7 mouse cellular contexts compared by ENCODE assay signal in genomic region chr2:156257051-156257450, GRCm38 (mm10). TPM values are rescaled to one million over a fixed set of nuclear protein-coding genes. Genes with fewer than 3 reads are reported as not detected.
DNase-seq lines count a peak whose midpoint lies in the region; ATAC-seq and TF ChIP-seq lines count a peak whose summit lies in the region.

No protein-coding gene starts in this region.

- no peaks in the 10 kb centered on the region for H3K9me3 ChIP-seq in embryonic facial prominence, embryonic 13.5 days
- no peaks in the 10 kb centered on the region for H3K9me3 ChIP-seq in hindbrain, embryonic 15.5 days

- H3K9ac ChIP-seq in embryonic facial prominence, embryonic 13.5 days: no peak overlapping the region
- no peak overlapping the region for H3K9ac ChIP-seq in hindbrain, embryonic 15.5 days

- intact Hi-C loops in left cerebral cortex, postnatal 4 days (cut with DNase I): no loop called here

- DNase-seq in testis, postnatal 14 days (ENCODE audit: low spot score): no peak
- DNase-seq in left cerebral cortex, postnatal 4 days: peak; percentile 35
- peak; percentile 56 for DNase-seq in naive thymus-derived CD4-positive, alpha-beta T cell, adult 2 months (ENCODE audit: low read depth)
- no peak for DNase-seq in B cell, adult 2 months

- 38% methylated on average over 2 of the region's 2 CpGs for WGBS in embryonic facial prominence, embryonic 13.5 days
- 40% methylated on average over 2 of the region's 2 CpGs for WGBS in hindbrain, embryonic 15.5 days

- H3K4me2 ChIP-seq in embryonic facial prominence, embryonic 13.5 days: no peak overlapping the region
- H3K4me2 ChIP-seq in hindbrain, embryonic 15.5 days: no peak overlapping the region

- peaks cover 4% of the 10 kb centered on the region; the same call in 1 of the 2 replicates for H3K4me1 ChIP-seq in testis, adult 2 months (ENCODE audit: control insufficient read depth, insufficient read depth, low read length)
- H3K4me1 ChIP-seq in embryonic facial prominence, embryonic 13.5 days: peaks cover 13% of the 10 kb centered on the region
- H3K4me1 ChIP-seq in hindbrain, embryonic 15.5 days (replicated peaks): peaks cover 9% of the 10 kb centered on the region

- no peaks in the 10 kb centered on the region for H3K27me3 ChIP-seq in testis, adult 2 months (ENCODE audit: control insufficient read depth, insufficient read depth, low read length)
- no peaks in the 10 kb centered on the region for H3K27me3 ChIP-seq in embryonic facial prominence, embryonic 13.5 days
- H3K27me3 ChIP-seq in hindbrain, embryonic 15.5 days: no peaks in the 10 kb centered on the region

- peaks cover 2% of the 10 kb centered on the region for H3K36me3 ChIP-seq in testis, adult 2 months (ENCODE audit: control insufficient read depth, insufficient read depth, low read length)
- peaks cover 85% of the 10 kb centered on the region for H3K36me3 ChIP-seq in embryonic facial prominence, embryonic 13.5 days
- peaks cover 33% of the 10 kb centered on the region for H3K36me3 ChIP-seq in hindbrain, embryonic 15.5 days

- no peak for TF ChIP-seq POLR2A in testis, adult 2 months (IDR thresholded peaks at IDR 0.05; ENCODE audit: control insufficient read depth, low read depth, low read length)

- peak overlapping the region; percentile 40 for H3K27ac ChIP-seq in testis, adult 2 months (ENCODE audit: control insufficient read depth, insufficient read depth, low read depth, low read length)
- H3K27ac ChIP-seq in embryonic facial prominence, embryonic 13.5 days: 0 out of 2 replicates have a peak overlapping the region, but pooled peaks have one; percentile 28
- H3K27ac ChIP-seq in hindbrain, embryonic 15.5 days (replicated peaks): peak overlapping the region; percentile 62

- TF ChIP-seq CTCF in testis, adult 2 months (IDR thresholded peaks at IDR 0.05; ENCODE audit: control insufficient read depth, insufficient read depth, insufficient replicate concordance, low read depth, low read length): no peak

- no peak overlapping the region for H3K4me3 ChIP-seq in testis, adult 2 months (ENCODE audit: control insufficient read depth, low read depth, low read length)
- H3K4me3 ChIP-seq in embryonic facial prominence, embryonic 13.5 days: no peak overlapping the region
- no peak overlapping the region for H3K4me3 ChIP-seq in hindbrain, embryonic 15.5 days

- no peak for ATAC-seq in embryonic facial prominence, embryonic 13.5 days (ENCODE audit: insufficient number of reproducible peaks, insufficient read depth, low FRiP score, low TSS enrichment, low read depth)
- peak; percentile 30; the same call in 1 of the 2 replicates for ATAC-seq in hindbrain, embryonic 15.5 days (ENCODE audit: low FRiP score, low read depth)

RNA-seq across cellular contexts. Expression of gene Cnbd2, which starts 55.0 kb away (rescaled TPM):
- 94.5 and 95.7 TPM in 2 replicates for polyA plus RNA-seq in testis, adult 2 months (2012; rRNA removed)
- polyA plus RNA-seq in embryonic facial prominence, embryonic 13.5 days (2015; fragmentation: Nextera tagmentation; extraction: Ambion mirVana): 5.0 and 5.2 TPM in 2 replicates
- 7.3 and 7.4 TPM in 2 replicates for polyA plus RNA-seq in hindbrain, embryonic 15.5 days (2015; fragmentation: Nextera tagmentation; extraction: Ambion mirVana)
- 1 to 10 TPM; 4.1 to 4.7 TPM for total RNA-seq in left cerebral cortex, postnatal 4 days (2021)

RNA-seq across cellular contexts. Expression of gene Scand1, which starts 55.5 kb away (rescaled TPM):
- polyA plus RNA-seq in testis, adult 2 months (2012; rRNA removed): 212 and 340 TPM in 2 replicates
- 70.4 and 88.4 TPM in 2 replicates for polyA plus RNA-seq in embryonic facial prominence, embryonic 13.5 days (2015; fragmentation: Nextera tagmentation; extraction: Ambion mirVana)
- polyA plus RNA-seq in hindbrain, embryonic 15.5 days (2015; fragmentation: Nextera tagmentation; extraction: Ambion mirVana): 101 and 108 TPM in 2 replicates
- 100 to 1,000 TPM in 1 of 2 experiments, 10 to 100 TPM in 1; 96.9 to 106 TPM for total RNA-seq in left cerebral cortex, postnatal 4 days (2021)

Comparison
In these comparisons a context has a peak if more than half of its experiments do, and no peak if none do; other contexts are left out.
1. DNase-seq: peak in left cerebral cortex, postnatal 4 days (single experiment) and naive thymus-derived CD4-positive, alpha-beta T cell, adult 2 months (single experiment); none in testis, postnatal 14 days (single experiment) and B cell, adult 2 months (0 of 2).
2. RNA of gene Cnbd2, which starts 55.0 kb away (polyA plus RNA-seq): 94.5 to 95.7 TPM in testis, adult 2 months; 7.3 to 7.4 TPM in hindbrain, embryonic 15.5 days and 5.0 to 5.2 TPM in embryonic facial prominence, embryonic 13.5 days; every median in the first group is over 10 times any median in the second.
3. Peak in every context shown above with its lines, with median percentiles within 50 percentile points of each other: H3K27ac ChIP-seq.